Mouse (Mus musculus): ENCODE data around the gene Ccdc158.

The Ccdc158 gene

DNA sequence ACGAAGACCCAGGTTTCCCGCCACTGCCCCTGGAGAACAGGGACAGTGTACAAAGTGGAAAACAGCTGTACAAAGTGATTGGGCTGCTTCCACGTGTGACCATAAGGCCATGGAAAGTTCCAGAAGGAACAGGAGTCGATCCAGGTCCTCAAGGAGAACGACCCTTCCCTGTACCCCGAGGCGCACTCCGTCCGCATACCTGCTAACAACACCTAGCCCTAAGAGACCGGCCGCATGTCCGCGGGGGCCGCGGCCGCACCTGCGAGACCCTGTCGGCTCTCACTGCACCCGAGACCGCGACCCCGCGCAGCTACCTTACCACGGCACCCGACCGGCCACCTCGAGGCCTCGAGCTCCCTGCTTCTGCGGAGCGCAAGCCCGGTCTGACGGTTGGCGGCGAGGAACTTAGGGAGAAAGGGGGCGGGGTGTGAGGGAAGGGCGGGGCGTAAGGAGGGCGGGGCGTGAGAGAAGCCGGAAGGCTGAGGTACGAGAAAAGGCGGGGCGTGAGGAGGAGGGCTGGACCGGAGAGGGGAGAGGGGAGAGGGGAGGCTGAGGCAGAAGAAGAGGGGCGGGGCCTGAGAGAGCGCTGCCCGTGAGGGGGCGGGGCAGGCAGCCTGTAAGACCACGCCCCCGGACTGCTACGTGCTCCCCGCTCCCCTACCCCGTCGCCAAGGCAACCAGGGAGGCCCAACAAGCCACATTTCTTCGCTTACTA is at the start of gene Ccdc158:
TSS of gene Ccdc158 (minus strand) at position 413 of the 715 bp plus-strand sequence.
- peak; percentile 75 to 82 for DNase-seq

- DNase-seq, result no peak
These were observed 46.5 kb upstream of the Ccdc158 start for GRCm38 (mm10) chr5:92721610-92722009.

DNA sequence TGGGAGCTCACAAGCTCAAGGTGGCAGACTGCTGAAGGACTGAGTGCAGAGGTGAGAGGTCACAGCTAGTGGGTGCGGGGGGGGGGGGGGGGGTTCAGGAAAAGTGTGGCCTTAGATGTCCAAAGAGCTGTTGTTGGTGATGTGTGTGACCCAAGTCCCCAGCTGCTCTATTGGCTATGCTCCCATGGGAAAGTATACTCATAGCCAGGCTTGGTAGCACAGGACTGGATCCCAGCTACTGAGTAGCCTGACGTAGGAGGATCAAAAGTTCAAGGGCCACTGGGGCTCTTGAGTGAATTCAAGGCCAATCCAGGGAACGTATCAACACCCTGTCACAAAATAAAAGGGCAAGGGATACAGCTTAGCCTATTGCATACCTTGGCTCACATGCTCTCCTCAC is 43.8 kb upstream of the Ccdc158 start:
- DNase-seq, result no peak

DNA sequence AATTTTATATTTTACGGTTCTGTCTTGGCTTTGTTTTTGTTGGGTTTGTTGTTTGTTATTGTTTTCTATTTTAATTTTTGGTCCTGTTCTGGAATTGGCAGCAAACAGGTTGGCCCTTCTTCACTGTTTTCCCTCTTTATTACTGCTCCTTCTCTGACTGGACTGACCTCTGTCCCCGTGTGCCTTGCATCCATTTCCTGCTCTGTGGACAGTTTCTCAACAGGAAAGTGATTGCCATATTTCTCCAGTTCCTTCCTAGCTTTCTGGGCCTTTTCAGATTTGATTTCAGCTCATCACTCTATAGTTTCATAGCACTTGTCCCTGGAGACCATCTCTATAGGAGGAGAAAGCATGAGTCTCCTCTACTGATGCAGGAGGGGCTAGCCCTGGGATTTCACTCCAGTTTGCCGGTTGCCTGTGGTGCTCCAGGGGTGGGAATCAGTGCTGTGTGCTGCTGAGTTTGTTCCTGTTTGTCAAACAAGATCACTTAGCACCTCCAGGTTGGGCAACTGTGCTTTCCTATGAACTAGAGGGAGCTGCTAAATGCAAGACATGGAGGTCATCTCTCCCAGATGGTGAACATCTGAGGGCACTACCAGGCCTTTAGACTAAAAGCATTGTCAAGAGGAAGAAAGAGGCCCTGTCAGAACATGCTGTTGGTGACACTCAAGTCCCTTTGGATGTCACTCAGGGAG is 42.7 kb upstream of the Ccdc158 start:
- no peak for DNase-seq

DNA sequence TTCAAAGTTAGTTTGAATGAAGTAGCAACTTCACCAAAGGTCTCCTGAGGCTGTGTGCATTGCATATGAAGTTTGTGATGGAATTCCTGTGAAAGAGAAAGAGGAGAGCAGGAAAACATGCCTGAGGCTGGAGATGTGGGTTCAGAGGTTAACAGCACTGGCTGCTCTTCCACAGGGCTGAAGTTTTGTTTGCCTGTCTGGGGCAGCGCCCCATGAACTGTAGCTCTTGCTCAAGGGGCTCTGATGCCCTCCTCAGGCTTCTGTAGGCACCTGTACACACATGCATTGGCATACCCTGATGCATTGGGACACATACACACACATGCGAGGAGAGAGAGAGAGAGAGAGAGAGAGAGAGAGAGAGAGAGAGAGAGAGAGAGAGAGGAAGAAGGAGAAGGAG is 40.8 kb upstream of the Ccdc158 start:
- DNase-seq, result no peak

- DNase-seq, result no peak
These were observed 40.2 kb upstream of the Ccdc158 start for GRCm38 (mm10) chr5:92715319-92715718.

DNA sequence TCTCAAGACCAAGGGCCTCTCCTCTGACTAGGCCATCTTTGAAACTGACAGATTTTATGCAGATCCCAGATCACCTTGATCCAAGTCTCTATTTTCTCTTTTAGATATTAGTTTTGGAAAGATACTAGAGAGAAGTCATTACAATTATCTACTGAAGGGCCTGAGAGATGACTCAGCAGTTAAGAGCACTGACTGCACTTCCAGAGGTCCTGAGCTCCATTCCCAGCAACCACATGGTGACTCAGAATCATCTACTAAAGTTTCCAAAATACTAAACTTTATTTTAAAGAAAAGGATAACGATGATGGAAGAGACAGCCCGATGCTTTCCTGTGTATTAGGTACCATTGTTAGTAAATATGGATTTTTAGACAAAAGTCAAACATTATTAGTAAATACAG is 39.8 kb upstream of the Ccdc158 start:
- DNase-seq, result no peak

DNA sequence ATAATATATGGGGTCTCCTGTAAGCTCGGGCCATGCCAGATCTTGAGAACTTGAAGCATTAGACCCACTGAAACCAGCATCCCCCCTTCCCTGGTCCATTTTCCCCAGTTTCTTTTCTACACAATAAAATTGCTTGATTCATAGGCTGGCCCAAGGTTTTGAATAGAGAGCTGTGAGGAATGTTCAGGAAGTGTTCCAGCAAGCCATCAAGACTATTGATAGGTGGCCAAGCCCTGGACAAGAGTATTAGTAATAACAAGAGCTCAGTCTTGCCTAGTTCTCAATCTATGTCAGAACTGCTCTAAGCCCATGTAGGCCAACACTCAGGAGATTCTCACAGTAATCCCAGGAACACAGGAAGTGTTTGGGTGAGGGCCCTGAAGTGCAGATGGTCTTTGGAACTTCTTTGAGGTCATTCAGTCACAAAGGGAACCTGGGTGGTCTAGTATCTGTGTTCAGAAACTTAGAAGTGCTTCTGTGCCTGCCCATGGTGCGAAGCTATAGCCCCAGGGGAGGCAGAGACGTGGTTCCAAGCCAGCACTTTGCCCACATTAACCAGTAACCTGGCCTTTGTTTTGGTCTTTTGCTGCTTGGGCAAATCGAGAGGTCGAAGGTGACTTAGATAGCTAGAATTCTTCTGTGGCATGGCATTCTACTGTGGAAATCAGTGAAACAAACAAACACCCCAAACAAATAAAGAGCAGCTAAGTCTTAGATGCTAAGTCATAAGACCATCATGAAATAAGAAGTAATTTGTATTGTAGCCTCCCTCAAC is 37.7 kb upstream of the Ccdc158 start:
- no peak for DNase-seq

DNA sequence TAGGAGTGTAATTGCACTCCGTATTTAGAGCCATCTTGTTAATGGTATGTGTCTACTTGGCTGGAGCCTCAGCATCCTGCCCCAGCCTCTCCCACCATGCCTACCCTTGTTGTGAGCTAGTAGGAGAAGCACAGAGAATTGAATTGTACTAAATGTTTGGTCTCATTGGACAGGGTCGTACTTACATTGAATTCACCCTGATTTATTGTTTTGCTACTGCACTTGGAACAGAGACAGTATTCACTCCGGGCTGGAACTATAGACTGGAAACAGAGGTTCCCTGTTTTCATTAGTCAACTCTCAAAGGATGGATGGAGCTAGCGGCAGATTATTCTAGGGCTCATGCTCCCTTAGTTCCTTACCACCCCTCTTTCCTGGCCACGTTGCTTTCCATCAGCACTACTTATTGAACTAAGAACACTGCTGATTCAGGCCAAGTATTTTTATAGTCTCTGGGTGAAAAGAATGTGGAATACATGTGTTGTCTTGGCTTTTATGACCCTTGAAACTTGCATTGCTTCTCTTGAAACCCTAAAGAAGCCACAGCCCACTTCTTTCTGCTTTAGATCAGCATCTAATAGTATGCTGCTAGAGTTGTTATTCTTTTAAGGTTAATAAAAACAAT is 36.7 kb upstream of the Ccdc158 start:
- no peak for DNase-seq

GRCm38 (mm10) chr5:92710779-92711178 is 35.7 kb upstream of the Ccdc158 start:
- DNase-seq, result no peak

DNA sequence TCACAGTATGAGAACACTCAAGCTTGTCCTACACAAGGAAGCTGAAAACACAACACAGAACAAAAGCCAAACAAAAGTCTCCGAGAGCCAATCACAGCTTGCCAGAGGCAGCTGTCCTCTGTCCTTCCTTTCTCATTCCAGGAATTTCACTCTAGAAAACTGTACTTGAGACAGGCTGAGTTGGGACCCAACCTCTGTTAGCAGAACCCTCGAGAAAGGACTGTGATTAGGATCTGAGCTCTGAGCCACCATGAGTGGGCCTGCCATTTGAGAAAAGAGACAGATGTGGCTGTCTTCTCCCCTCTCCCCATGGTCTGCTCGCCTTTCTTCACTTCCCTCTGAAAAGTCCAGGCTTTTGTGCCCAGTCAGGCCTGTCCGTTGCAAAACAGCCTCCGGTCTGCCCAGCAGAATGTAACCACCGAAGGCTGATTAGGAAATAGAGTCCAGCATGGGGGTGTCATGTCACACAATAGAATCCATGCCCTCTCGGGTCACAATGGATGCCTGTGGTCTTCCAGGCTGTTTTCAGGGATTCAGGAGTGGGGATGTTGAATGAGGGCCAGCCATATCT is 32.9 kb upstream of the Ccdc158 start:
- DNase-seq, result no peak

DNA sequence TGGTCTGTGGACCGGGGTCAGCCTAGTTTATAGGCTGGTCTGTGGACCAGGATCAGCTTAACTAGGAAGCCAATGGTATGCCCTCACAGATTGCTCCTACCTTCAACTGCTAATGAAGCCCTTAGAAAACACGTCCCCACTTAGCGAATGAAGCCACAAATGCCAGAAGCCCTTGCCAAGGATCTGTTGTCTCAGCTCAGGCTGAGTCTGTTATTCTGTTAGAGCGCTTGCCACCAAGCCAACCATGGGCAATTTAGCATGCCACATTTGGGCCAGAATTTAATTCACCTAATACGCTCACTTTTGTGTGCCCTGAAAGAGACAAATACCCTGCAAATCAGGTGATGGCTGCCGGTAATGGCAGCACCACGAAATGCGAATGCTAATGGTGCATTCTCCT is 28.6 kb upstream of the Ccdc158 start:
- DNase-seq, result peak; percentile 53 to 55

- no peak for DNase-seq
These were observed 26.7 kb upstream of the Ccdc158 start for GRCm38 (mm10) chr5:92701750-92702149.

DNA sequence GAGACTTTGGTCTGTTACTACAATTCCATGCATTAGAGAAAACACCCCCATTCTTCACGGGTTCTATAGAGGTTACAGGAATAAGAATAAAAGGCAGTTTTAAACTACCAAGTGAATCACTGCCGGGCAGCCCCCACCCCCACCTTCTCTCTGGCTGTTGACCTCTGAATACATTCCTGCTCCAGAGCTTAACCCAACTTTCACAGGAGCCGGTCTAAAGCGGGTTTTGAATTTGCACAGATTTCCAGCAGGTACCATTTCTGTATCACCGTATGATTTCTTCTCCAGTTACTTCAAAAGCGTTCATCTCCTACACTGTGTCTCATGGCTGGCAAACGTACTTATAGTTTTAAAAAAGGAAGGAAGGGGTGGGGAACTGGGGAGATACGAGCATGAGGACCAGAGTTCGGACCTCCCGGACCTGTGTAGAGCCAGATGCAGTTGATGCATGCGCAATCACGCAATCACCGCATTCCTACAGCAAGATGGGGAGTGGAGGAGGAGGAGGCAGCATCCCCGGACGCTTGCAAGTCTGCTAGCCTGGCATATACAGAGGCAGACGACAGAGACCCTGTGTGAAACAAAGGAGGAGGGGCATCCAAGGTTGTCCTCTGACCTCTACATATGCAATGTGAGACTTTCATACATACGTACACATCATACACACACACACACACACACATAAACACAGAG is 23.9 kb upstream of the Ccdc158 start:
- peak in 1 of 2 experiments; percentile 10 for DNase-seq

DNA sequence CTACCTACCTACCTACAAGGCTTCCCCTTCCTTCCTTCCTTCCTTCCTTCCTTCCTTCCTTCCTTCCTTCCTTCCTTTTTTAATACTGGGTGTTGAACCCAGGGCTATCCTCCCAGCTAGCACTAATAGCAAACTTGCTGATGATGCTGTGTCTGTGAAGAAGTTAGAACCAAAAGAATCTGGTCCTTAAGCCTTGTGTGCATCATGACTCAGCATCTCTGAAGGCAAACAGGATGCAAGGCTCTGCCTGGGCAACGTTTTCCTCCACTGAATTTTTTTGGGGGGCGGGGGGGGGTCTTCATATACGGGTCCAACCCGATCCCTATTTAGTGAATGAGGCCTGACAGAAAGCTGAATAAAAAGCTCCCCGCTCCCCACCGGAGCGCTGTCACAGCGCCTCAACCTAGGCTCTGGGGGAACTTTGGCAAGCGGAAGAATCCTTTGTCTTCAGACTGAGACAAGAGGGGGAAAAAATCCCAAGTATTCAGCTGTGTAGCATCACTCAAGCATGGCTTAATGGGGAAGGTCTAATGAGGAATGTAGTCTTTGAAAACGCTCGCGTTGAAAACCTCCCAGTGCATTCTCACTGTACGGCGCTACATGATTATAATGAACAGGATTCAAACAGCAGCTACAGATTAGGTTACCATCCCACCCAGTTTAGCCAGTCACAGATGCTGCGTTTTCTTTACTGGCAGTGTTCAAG is 23.2 kb upstream of the Ccdc158 start:
- DNase-seq, result peak in 1 of 2 experiments; percentile 10

DNA sequence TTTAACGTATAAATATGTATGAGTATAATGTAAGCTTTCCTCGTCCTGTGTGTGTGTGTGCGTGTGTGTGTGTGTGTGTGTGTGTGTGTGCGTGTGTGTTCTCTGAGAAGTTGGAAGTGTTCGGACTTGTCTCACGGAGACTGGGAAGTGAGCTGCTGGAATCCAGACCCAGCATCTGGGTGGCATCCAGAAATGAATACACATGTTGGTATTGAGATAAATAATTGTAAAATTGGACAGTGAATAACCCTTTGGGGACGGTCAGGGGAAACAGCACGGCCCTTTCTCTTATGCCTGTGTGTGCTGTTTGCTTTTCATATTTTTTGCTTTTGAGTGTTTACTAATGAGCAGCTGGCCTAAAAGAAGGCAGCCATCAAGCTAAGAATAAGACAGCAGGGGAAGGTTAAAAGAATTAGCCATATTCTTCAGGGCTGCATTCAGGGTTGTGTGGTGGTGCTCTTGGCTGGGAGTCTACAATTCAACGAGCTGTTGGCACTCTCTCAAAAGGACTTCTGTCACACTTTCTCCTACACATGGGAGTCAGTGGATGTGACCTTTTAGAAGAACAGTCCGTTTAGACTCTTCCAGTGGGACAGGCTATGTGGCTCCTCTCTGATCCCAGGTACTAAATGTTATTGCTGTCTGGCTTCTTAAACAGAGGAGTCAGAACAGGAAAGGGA is 19.4 kb upstream of the Ccdc158 start:
- peak in 1 of 2 experiments; percentile 15 for DNase-seq

DNA sequence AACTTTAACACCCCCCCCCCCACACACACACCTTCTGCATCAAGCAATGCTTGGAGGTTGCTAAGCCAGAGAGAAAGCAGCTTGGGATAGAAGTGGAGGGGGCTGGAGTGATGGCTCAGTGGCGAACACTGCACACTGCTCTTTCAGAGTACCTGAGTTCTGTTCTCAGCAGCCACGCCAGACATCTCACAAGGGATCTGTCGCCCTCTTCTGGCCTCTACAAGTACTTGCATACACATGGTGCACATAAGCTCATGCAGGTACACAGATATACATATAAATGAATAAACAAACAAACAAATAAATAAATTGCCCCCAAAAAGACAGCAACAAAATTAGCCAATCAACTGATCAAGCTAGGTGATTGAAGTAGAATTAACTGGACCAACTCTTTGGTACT is 18.7 kb upstream of the Ccdc158 start:
- DNase-seq, result no peak

GRCm38 (mm10) chr5:92692206-92693007 is 17.3 kb upstream of the Ccdc158 start:
- no peak for DNase-seq

DNA sequence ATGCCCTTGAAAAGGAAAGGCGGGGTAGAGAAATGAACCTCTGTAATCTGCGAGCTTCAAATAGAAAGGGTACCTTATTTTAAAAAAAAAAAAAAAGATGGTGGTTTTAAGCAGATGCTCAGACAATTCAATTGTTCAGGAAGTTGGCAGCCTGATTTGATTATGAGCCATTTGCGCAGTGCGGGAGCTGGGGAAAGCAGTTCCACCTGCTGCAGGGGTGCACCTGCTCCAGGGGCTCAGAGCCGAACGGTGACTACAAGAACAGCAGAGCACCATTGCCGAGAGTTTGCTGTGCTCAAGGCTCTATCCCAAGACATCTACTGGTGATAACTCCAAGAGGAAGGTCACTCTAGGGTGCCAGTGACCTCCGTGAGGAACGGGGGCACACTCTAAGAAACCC is 13.5 kb upstream of the Ccdc158 start:
- DNase-seq, result no peak

DNA sequence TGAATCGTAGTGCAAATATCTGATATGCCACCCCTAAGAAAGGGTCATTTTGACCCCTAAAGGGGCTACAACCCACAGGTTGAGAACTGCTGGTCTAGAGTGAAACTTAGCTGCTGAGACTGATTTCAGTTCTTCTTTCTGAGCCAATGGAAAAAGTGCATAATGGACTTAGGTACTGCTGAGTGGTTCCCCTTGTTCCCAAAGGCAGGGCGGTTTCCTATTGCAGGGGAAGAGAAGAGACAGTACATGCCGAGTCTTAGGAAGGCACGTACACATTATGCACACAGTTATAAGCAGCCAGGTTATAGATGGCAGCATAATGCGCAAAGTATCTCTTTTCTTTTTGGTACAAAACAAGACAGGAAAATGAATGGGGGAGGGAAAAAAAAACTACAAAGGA is 13.1 kb upstream of the Ccdc158 start:
- no peak for DNase-seq

Measured in cerebellum, postnatal 10 days (tissue).